Mouse (Mus musculus): Measurements from ENCODE around the gene Trim72. TPM values are rescaled to one million over a fixed set of nuclear protein-coding genes. Genes with fewer than 3 reads are reported as not detected.

Gene Trim72
- polyA plus RNA-seq, 1 experiment, result 0.02 TPM

DNA sequence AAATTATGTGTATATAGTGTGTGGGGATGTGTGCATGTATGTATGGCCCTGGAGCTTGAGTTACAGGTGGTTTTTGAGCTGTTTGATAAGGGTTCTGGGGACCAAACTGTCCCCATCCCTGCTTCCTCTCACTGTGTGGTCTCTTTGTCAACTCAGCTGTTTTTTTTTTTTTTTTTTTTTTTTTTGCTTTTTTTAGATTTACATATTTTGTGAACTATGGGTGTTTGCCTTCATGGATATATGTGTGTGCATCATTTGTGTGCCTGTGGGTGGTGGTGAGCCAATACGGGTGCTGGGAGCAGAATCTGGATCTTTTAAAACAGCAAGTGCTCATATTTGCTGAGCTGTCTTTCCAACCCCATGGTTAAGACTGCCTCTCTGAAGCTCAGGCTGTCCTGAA is 14.8 kb upstream of the Trim72 start:
- H3K27me3 ChIP-seq (ENCODE audit: control insufficient read depth), result no peaks in the 10 kb centered on the region
- TF ChIP-seq GATA1 (IDR thresholded peaks at IDR 0.05; ENCODE audit: low read length), result no peak
- TF ChIP-seq TAL1 (IDR thresholded peaks at IDR 0.05; ENCODE audit: low read length), result no peak
- peaks cover 84% of the 10 kb centered on the region for H3K36me3 ChIP-seq (ENCODE audit: control insufficient read depth)
- no peaks in the 10 kb centered on the region for H3K9me3 ChIP-seq (ENCODE audit: control insufficient read depth, low read length)
- H3K4me1 ChIP-seq (ENCODE audit: control insufficient read depth), result peaks cover 26% of the 10 kb centered on the region
- H3K4me3 ChIP-seq (replicated peaks), result no peak overlapping the region

- Histone ChIP-seq H3K4me1 (ENCODE audit: control insufficient read depth) (peaks cover 28% of the 10 kb centered on the region), H3K36me3 (ENCODE audit: control insufficient read depth) (peaks cover 55% of the 10 kb centered on the region), H3K4me3 (replicated peaks) (no peak overlapping the region), H3K27me3 (ENCODE audit: control insufficient read depth) (no peaks in the 10 kb centered on the region), H3K9me3 (ENCODE audit: control insufficient read depth, low read length) (no peaks in the 10 kb centered on the region)
- TF ChIP-seq GATA1 (IDR thresholded peaks at IDR 0.05; ENCODE audit: low read length), result no peak
- no peak for TF ChIP-seq TAL1 (IDR thresholded peaks at IDR 0.05; ENCODE audit: low read length)
These were observed 11.9 kb upstream of the Trim72 start for GRCm38 (mm10) chr7:127991643-127992487.

GRCm38 (mm10) chr7:127992488-127993340 is 11.0 kb upstream of the Trim72 start:
- H3K4me3 ChIP-seq (replicated peaks), result peak overlapping the region; percentile 54
- H3K9me3 ChIP-seq (ENCODE audit: control insufficient read depth, low read length), result no peaks in the 10 kb centered on the region
- peaks cover 46% of the 10 kb centered on the region for H3K36me3 ChIP-seq (ENCODE audit: control insufficient read depth)
- peaks cover 28% of the 10 kb centered on the region for H3K4me1 ChIP-seq (ENCODE audit: control insufficient read depth)
- no peaks in the 10 kb centered on the region for H3K27me3 ChIP-seq (ENCODE audit: control insufficient read depth)
- no peak for TF ChIP-seq TAL1 (IDR thresholded peaks at IDR 0.05; ENCODE audit: low read length)
- TF ChIP-seq GATA1 (IDR thresholded peaks at IDR 0.05; ENCODE audit: low read length), result no peak

GRCm38 (mm10) chr7:127993341-127993977 is 10.3 kb upstream of the Trim72 start, which contains the start of gene Pycard:
TSS of gene Pycard (minus strand) at chr7:127993867.
- Histone ChIP-seq H3K4me1 (ENCODE audit: control insufficient read depth) (peaks cover 28% of the 10 kb centered on the region), H3K4me3 (replicated peaks) (peak within 1 kb of the TSS; percentile 54), H3K9me3 (ENCODE audit: control insufficient read depth, low read length) (no peaks in the 10 kb centered on the region), H3K27me3 (ENCODE audit: control insufficient read depth) (no peaks in the 10 kb centered on the region), H3K36me3 (ENCODE audit: control insufficient read depth) (peaks cover 39% of the 10 kb centered on the region)
- no peak for TF ChIP-seq TAL1 (IDR thresholded peaks at IDR 0.05; ENCODE audit: low read length)
- TF ChIP-seq GATA1 (IDR thresholded peaks at IDR 0.05; ENCODE audit: low read length), result no peak

GRCm38 (mm10) chr7:127999436-127999835 is 4.3 kb upstream of the Trim72 start:
- H3K4me1 ChIP-seq (ENCODE audit: control insufficient read depth), result no peaks in the 10 kb centered on the region; the same call in 1 of the 2 replicates
- peaks cover 7% of the 10 kb centered on the region for H3K27me3 ChIP-seq (ENCODE audit: control insufficient read depth)
- no peaks in the 10 kb centered on the region for H3K36me3 ChIP-seq (ENCODE audit: control insufficient read depth)
- TF ChIP-seq TAL1 (IDR thresholded peaks at IDR 0.05; ENCODE audit: low read length) (no peak), GATA1 (IDR thresholded peaks at IDR 0.05; ENCODE audit: low read length) (no peak)
- H3K9me3 ChIP-seq (ENCODE audit: control insufficient read depth, low read length), result peaks cover 3% of the 10 kb centered on the region; the same call in 1 of the 2 replicates
- no peak overlapping the region for H3K4me3 ChIP-seq (replicated peaks)

DNA sequence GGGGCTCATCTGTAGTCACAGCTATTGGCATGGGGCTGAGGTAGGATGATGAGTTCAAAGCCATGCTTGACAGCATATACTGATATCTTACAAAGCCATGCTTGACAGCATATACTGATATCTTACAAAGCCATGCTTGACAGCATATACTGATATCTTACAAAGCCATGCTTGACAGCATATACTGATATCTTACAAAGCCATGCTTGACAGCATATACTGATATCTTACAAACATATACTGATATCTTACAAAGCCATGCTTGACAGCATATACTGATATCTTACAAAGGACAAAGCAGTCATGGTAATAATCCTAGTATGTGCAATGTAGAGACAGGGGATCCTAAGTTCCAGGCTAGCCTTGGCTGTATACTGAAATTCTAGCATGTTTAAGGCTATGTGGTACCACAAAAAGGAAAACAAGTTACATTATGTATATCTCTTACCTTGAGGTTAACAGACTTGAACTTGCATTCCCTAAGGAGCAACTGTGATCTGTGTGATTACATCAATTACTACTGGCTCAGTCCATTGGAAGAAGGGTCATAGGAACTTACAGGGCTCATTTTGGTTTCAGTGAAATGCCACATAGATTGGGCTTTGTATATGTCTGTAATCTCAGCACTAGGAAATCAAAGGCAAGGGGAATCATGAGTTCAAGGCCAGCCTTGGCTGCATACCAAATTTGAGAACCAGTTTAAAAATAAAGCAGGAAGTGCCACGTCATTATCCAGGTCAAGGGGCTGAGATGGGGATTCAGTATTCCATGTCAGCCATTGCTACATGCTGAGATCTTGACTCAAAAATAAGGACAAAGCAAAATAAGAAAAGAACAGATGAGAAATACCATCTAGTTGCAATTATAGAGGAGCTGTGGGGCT is 3.4 kb upstream of the Trim72 start:
- no peak overlapping the region for H3K4me3 ChIP-seq (replicated peaks)
- peaks cover 2% of the 10 kb centered on the region; the same call in 1 of the 2 replicates for H3K4me1 ChIP-seq (ENCODE audit: control insufficient read depth)
- TF ChIP-seq TAL1 (IDR thresholded peaks at IDR 0.05; ENCODE audit: low read length) (no peak), GATA1 (IDR thresholded peaks at IDR 0.05; ENCODE audit: low read length) (no peak)
- H3K9me3 ChIP-seq (ENCODE audit: control insufficient read depth, low read length), result peaks cover 3% of the 10 kb centered on the region; the same call in 1 of the 2 replicates
- no peaks in the 10 kb centered on the region for H3K36me3 ChIP-seq (ENCODE audit: control insufficient read depth)
- peaks cover 13% of the 10 kb centered on the region for H3K27me3 ChIP-seq (ENCODE audit: control insufficient read depth)

- TF ChIP-seq TAL1 (IDR thresholded peaks at IDR 0.05; ENCODE audit: low read length) (no peak), GATA1 (IDR thresholded peaks at IDR 0.05; ENCODE audit: low read length) (no peak)
- Histone ChIP-seq H3K4me3 (replicated peaks) (no peak overlapping the region), H3K36me3 (ENCODE audit: control insufficient read depth) (no peaks in the 10 kb centered on the region), H3K9me3 (ENCODE audit: control insufficient read depth, low read length) (peaks cover 3% of the 10 kb centered on the region; the same call in 1 of the 2 replicates), H3K27me3 (ENCODE audit: control insufficient read depth) (peaks cover 13% of the 10 kb centered on the region), H3K4me1 (ENCODE audit: control insufficient read depth) (peaks cover 2% of the 10 kb centered on the region; the same call in 1 of the 2 replicates)
These were observed 651 bp upstream of the Trim72 start for GRCm38 (mm10) chr7:128003098-128003497.

DNA sequence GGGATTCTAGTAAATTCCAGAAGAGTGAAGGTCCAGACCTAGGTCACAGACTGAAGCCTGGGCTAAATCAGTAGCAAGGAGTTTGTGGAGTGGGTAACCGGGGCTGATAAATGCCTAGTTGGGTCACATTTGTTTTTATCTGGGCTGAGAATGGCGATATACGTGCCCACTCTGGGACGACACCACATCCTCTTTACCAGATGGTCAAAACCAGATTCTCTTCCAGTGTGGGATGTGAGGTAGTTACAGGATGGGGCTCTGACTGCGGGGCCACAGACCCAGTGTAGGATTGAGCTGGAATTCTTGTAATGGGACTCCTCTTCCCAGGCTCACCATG is 369 bp downstream of the Trim72 start:
- peaks cover 3% of the 10 kb centered on the region; the same call in 1 of the 2 replicates for H3K9me3 ChIP-seq (ENCODE audit: control insufficient read depth, low read length)
- no peak overlapping the region for H3K4me3 ChIP-seq (replicated peaks)
- H3K36me3 ChIP-seq (ENCODE audit: control insufficient read depth), result no peaks in the 10 kb centered on the region
- H3K27me3 ChIP-seq (ENCODE audit: control insufficient read depth), result peaks cover 13% of the 10 kb centered on the region
- H3K4me1 ChIP-seq (ENCODE audit: control insufficient read depth), result peaks cover 2% of the 10 kb centered on the region; the same call in 1 of the 2 replicates
- TF ChIP-seq GATA1 (IDR thresholded peaks at IDR 0.05; ENCODE audit: low read length) (no peak), TAL1 (IDR thresholded peaks at IDR 0.05; ENCODE audit: low read length) (no peak)

All from erythroblast, embryonic 14.5 days (primary cell).